Mouse (Mus musculus) A20 (cell line): Measurements from ENCODE around the gene Tas2r125.
"Not testable (repeated sequence)": the region's sequence is repeated elsewhere in the genome, so short reads cannot be mapped to it uniquely, and the experiment has no call there.

Experiments used
- DNase-seq: peaks from one replicate; pipeline ENCODE4 v3.0.0-alpha.2; 2011; ENCODE audit warnings: low read depth, low spot score

Tas2r125 gene

GRCm38 (mm10) chr6:132909351-132909750 lies at the start of gene Tas2r125:
Gene Tas2r125, plus strand, starts transcription at chr6:132909651.
- no peak for DNase-seq

GRCm38 (mm10) chr6:132867708-132868107 lies 41.7 kb upstream of the Tas2r125 start, which contains the start of gene Tas2r110:
Gene Tas2r110, plus strand, starts transcription at chr6:132868008.
- DNase-seq: no peak

- DNase-seq: no peak
Measured at GRCm38 (mm10) chr6:132892711-132893110, 16.7 kb upstream of the Tas2r125 start, which contains the start of gene Tas2r113. Gene Tas2r113, plus strand, starts transcription at chr6:132893011.

- not testable (repeated sequence) for DNase-seq
Measured at GRCm38 (mm10) chr6:132941376-132941775, 31.9 kb downstream of the Tas2r125 start.

- no peak for DNase-seq
Measured at GRCm38 (mm10) chr6:132950802-132951201, 41.4 kb downstream of the Tas2r125 start, which contains the start of gene Tas2r129. Gene Tas2r129, plus strand, starts transcription at chr6:132951102.

GRCm38 (mm10) chr6:132957819-132958218 lies 48.4 kb downstream of the Tas2r125 start, which contains the start of gene Tas2r131:
Gene Tas2r131, minus strand, starts transcription at chr6:132957919.
- DNase-seq: no peak
